Mouse (Mus musculus) CH12.LX (cell line): Measurements from ENCODE around the gene Snap91. TPM values are rescaled to one million over a fixed set of nuclear protein-coding genes. Genes with fewer than 3 reads are reported as not detected.

Experiments
- DNase-seq: peaks from one replicate; pipeline ENCODE4 v3.0.0-alpha.2; 2013; ENCODE audit errors: extremely low read depth
- H3K27ac ChIP-seq: 2 replicates; pipeline ENCODE4 v1.5.1; 2012; ENCODE audit warnings: low read depth, mild to moderate bottlenecking, control low read depth, moderate library complexity; ENCODE audit not compliant: insufficient read depth
- H3K27me3 ChIP-seq: replicated peaks from 2 replicates; pipeline ENCODE3; 2012; ENCODE audit warnings: inconsistent platforms
- H3K36me3 ChIP-seq, 2 experiments: replicated peaks in 1 of 2; 2 replicates each; pipeline versions ENCODE3 to v1.6.1; 2012; ENCODE audit warnings: inconsistent platforms in 1 of 2, low read length in 1 of 2, mild to moderate bottlenecking in 1 of 2, mixed read lengths in 1 of 2, moderate library complexity in 1 of 2; ENCODE audit not compliant: control insufficient read depth in 1 of 2, insufficient read depth in 1 of 2
- H3K4me1 ChIP-seq, 2 experiments: 2 replicates each; pipeline ENCODE4 v1.6.1; 2012; ENCODE audit warnings: inconsistent platforms in 1 of 2, moderate library complexity in 1 of 2; ENCODE audit not compliant: insufficient read depth in 2 of 2, control insufficient read depth in 1 of 2
- H3K4me2 ChIP-seq: 2 replicates; pipeline ENCODE4 v1.6.1; 2012; ENCODE audit warnings: low read depth, mild to moderate bottlenecking, control low read depth; ENCODE audit not compliant: poor library complexity, insufficient read depth, severe bottlenecking
- H3K4me3 ChIP-seq, 3 experiments: fragments of 150-350 bp in 1 of 3; sonication (generic) in 1 of 3; replicated peaks in 1 of 3; 2 replicates each; pipeline versions ENCODE3 to v1.5.1; 2011 to 2012; ENCODE audit warnings: low read depth in 2 of 3, low read length in 2 of 3, mild to moderate bottlenecking in 2 of 3, moderate library complexity in 2 of 3, control low read depth in 1 of 3, improper control_type of control experiment in 1 of 3, inconsistent platforms in 1 of 3, mixed read lengths in 1 of 3; ENCODE audit not compliant: poor library complexity in 1 of 3
- H3K79me2 ChIP-seq: replicated peaks from 2 replicates; pipeline ENCODE4 v1.6.1; 2012; ENCODE audit warnings: mild to moderate bottlenecking, moderate library complexity; ENCODE audit not compliant: control insufficient read depth, poor library complexity, insufficient read depth, severe bottlenecking; ENCODE audit errors: extremely low read depth
- H3K9ac ChIP-seq: 2 replicates; pipeline ENCODE4 v1.6.1; 2012; ENCODE audit warnings: low read depth, mild to moderate bottlenecking, control low read depth, moderate library complexity; ENCODE audit not compliant: insufficient read depth
- H3K9me3 ChIP-seq: replicated peaks from 2 replicates; pipeline ENCODE3; 2012; ENCODE audit warnings: low read length, inconsistent platforms, mixed read lengths
- CHD2 ChIP-seq: IDR thresholded peaks from 2 replicates; pipeline ENCODE4 v1.6.1; 2011; ENCODE audit warnings: low read length, improper control_type of control experiment
- CTCF ChIP-seq, 2 experiments: IDR thresholded peaks in 1 of 2; conservative IDR thresholded peaks in 1 of 2; 2 replicates each; pipeline ENCODE4 v1.5.1; 2011 to 2012; ENCODE audit warnings: low read depth in 2 of 2, low read length in 2 of 2, improper control_type of control experiment in 1 of 2, inconsistent platforms in 1 of 2, mild to moderate bottlenecking in 1 of 2, moderate library complexity in 1 of 2
- ELF1 ChIP-seq: IDR thresholded peaks from 2 replicates; pipeline ENCODE4 v1.6.1; 2014; ENCODE audit warnings: low read depth, mild to moderate bottlenecking, inconsistent platforms, low read length, improper control_type of control experiment
- JUN ChIP-seq: IDR thresholded peaks from 2 replicates; pipeline ENCODE4 v1.6.1; 2011; ENCODE audit warnings: low read depth, mild to moderate bottlenecking, low read length, improper control_type of control experiment, moderate library complexity; ENCODE audit not compliant: insufficient read depth
- KAT2A ChIP-seq: IDR thresholded peaks from 2 replicates; pipeline ENCODE4 v1.6.1; 2012; ENCODE audit warnings: low read length, improper control_type of control experiment, inconsistent platforms; ENCODE audit not compliant: insufficient replicate concordance
- MAX ChIP-seq: IDR thresholded peaks from 2 replicates; pipeline ENCODE4 v1.6.1; 2011; ENCODE audit warnings: low read length, improper control_type of control experiment
- MAZ ChIP-seq: IDR thresholded peaks from 2 replicates; pipeline ENCODE4 v1.6.1; 2012; ENCODE audit warnings: low read depth, mild to moderate bottlenecking, inconsistent platforms, low read length, improper control_type of control experiment, moderate library complexity
- MEF2A ChIP-seq: IDR thresholded peaks from 2 replicates; pipeline ENCODE4 v1.6.1; 2014; ENCODE audit warnings: low read depth, mild to moderate bottlenecking, inconsistent platforms, low read length, improper control_type of control experiment, borderline replicate concordance
- MXI1 ChIP-seq: IDR thresholded peaks from 2 replicates; pipeline ENCODE4 v1.6.1; 2011; ENCODE audit warnings: mild to moderate bottlenecking, low read depth, low read length, improper control_type of control experiment
- MYC ChIP-seq: IDR thresholded peaks from 2 replicates; pipeline ENCODE4 v1.6.1; 2011; ENCODE audit warnings: low read depth, mild to moderate bottlenecking, improper control_type of control experiment, low read length
- NRF1 ChIP-seq: IDR thresholded peaks from 2 replicates; pipeline ENCODE4 v1.6.1; 2014; ENCODE audit warnings: low read depth, mild to moderate bottlenecking, inconsistent platforms, low read length, improper control_type of control experiment, moderate library complexity
- PAX5 ChIP-seq: IDR thresholded peaks from 2 replicates; pipeline ENCODE4 v1.6.1; 2012; ENCODE audit warnings: low read length, inconsistent platforms, mixed read lengths
- POLR2AphosphoS2 ChIP-seq: IDR thresholded peaks from 2 replicates; pipeline ENCODE4 v1.6.1; 2011; ENCODE audit warnings: low read depth, low read length, improper control_type of control experiment
- SIN3A ChIP-seq: IDR thresholded peaks from 2 replicates; pipeline ENCODE4 v1.6.1; 2012; ENCODE audit warnings: low read length, improper control_type of control experiment, inconsistent platforms
- TBP ChIP-seq: conservative IDR thresholded peaks from 2 replicates; pipeline ENCODE4 v1.6.1; 2011; ENCODE audit warnings: low read depth, low read length, improper control_type of control experiment
- USF1 ChIP-seq: IDR thresholded peaks from 2 replicates; pipeline ENCODE4 v1.6.1; 2014; ENCODE audit warnings: low read depth, mild to moderate bottlenecking, inconsistent platforms, low read length, improper control_type of control experiment
- USF2 ChIP-seq: conservative IDR thresholded peaks from 2 replicates; pipeline ENCODE4 v1.6.1; 2011; ENCODE audit warnings: low read depth, low read length, improper control_type of control experiment
- ZC3H11A ChIP-seq: IDR thresholded peaks from 2 replicates; pipeline ENCODE4 v1.6.1; 2012; ENCODE audit warnings: low read depth, mild to moderate bottlenecking, inconsistent platforms, low read length, improper control_type of control experiment
- ZKSCAN1 ChIP-seq: IDR thresholded peaks from 2 replicates; pipeline ENCODE4 v1.6.1; 2012; ENCODE audit warnings: low read depth, inconsistent platforms, low read length, improper control_type of control experiment, borderline replicate concordance
- ZMIZ1 ChIP-seq: IDR thresholded peaks from 2 replicates; pipeline ENCODE4 v1.6.1; 2012; ENCODE audit warnings: low read depth, mild to moderate bottlenecking, inconsistent platforms, low read length, improper control_type of control experiment
- dilution Hi-C: fragments of 300-500 bp; cut with MboI; formaldehyde crosslinking; loops from 2 replicates; pipeline ENCODE4 v1.14.3; 2020; ENCODE audit warnings: low sequenced_read_pairs; ENCODE audit not compliant: extremely low pct_unique_long_range_greater_than_20kb, extremely low pct_ligation_motif_present
- in situ Hi-C: fragments of 300-500 bp; cut with MboI; formaldehyde crosslinking; loops from 3 replicates; pipeline ENCODE4 v1.14.3; 2019; ENCODE audit warnings: low sequenced_read_pairs, low pct_ligation_motif_present, low pct_unique_long_range_greater_than_20kb, mixed read lengths
- polyA plus RNA-seq: library from polyadenylated mRNA; unstranded; fragments of >175 nt; gene quantifications from 2 replicates; pipeline ENCODE4 v1.2.1, GENCODE M21; 2012; ENCODE audit warnings: low read depth; ENCODE audit not compliant: insufficient read length
- total RNA-seq, 2 experiments: library from RNA; depleted of rRNA; stranded (reverse); fragments of 300-350 nt in 1 of 2; fragments of >200 nt in 1 of 2; gene quantifications; 2 replicates each; pipeline ENCODE4 v1.2.3; 2012 to 2014

Snap91 gene
- total and polyA plus RNA-seq, 3 experiments: 0.12 to 0.41 (median 0.21) TPM

DNA sequence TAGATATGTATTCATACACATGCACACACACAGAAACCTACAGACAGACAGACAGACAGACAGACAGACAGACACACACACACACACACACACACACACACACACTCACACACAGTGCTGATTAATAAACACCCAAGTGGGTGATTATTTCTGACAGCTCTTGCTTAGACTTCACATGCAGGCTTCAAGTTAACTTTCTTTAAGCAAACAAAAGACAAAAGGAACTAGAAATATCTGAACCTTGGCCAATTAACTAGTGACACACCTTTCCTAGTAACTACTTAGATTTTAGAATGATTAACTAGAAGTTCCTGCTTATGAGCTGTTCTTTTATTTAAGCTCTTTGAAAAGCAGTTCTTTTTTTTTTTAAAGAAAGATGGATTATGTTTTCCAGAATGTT is 146.1 kb downstream of the Snap91 start:
- no peaks in the 10 kb centered on the region for H3K36me3 ChIP-seq
- H3K4me1 ChIP-seq: no peaks in the 10 kb centered on the region
- in situ Hi-C loops (loop anchor here (25.0 kb wide), 1 partner anchor 272 kb away; the partner anchor contains the start of genes Dop1a and Ube2cbp), dilution Hi-C loops (no loop called here)
- H3K4me3 ChIP-seq: no peak overlapping the region
- no peak overlapping the region for H3K27ac ChIP-seq
- H3K4me2 ChIP-seq: no peak overlapping the region
- TF ChIP-seq KAT2A: no peak
- TF ChIP-seq POLR2AphosphoS2: no peak
- DNase-seq: no peak
- H3K27me3 ChIP-seq: no peaks in the 10 kb centered on the region
- no peaks in the 10 kb centered on the region for H3K9me3 ChIP-seq
- no peaks in the 10 kb centered on the region for H3K79me2 ChIP-seq
- H3K9ac ChIP-seq: no peak overlapping the region

DNA sequence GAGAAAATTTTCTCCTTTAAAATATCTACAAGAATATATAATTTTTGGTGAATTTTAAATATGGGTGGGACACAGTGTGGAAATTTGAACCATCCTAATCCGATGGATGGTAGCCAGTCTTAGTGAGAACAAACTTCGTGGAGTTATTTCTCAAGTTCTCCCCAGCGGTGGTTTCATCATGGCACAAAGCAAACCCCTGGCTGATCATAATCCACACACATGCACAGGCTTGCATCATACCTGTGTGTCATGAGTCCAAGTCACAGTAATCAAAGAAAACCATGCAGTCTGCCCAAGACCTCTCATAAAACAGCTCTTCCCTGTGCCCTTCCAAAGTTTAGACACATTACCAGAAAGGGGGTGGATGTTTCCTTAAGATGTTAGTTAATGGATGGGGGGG is 150.6 kb downstream of the Snap91 start:
- Histone ChIP-seq H3K9me3 (no peaks in the 10 kb centered on the region), H3K4me3 (no peak overlapping the region), H3K4me2 (no peak overlapping the region), H3K4me1 (peaks cover 0 to 6% of the 10 kb centered on the region in 2 experiments; a peak in 2 of 4 replicates), H3K27ac (no peak overlapping the region)
- no peak for DNase-seq
- TF ChIP-seq CHD2: no peak
- TF ChIP-seq, all 38 proteins: peak for 0
- in situ Hi-C loops: loop anchor here (25.0 kb wide), 1 partner anchor 268 kb away; the partner anchor contains the start of genes Dop1a and Ube2cbp
- no peaks in the 10 kb centered on the region for H3K27me3 ChIP-seq
- no peak overlapping the region for H3K9ac ChIP-seq
- dilution Hi-C loops: no loop called here
- no peaks in the 10 kb centered on the region for H3K36me3 ChIP-seq
- H3K79me2 ChIP-seq: no peaks in the 10 kb centered on the region

DNA sequence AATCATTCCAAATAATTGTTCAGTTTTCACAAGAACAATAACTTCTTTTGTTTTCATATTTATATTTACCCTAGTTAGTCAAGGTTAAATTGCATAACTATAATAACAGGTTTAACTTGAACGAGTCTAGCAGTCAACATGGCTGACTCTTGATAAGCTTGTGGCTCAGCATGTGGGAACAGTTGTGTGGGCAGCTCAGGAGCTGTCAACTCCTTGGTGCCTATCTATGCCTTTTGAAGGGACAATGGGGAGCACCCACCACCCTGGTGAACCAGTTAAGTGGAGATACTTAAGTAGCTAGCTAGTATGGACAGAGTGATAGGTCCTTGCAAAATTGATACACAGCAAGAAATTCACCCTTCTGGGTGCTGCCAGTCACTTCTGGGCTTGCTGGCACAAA is 151.4 kb downstream of the Snap91 start:
- dilution Hi-C loops: no loop called here
- Histone ChIP-seq H3K36me3 (no peaks in the 10 kb centered on the region), H3K27ac (no peak overlapping the region), H3K27me3 (no peaks in the 10 kb centered on the region), H3K4me3 (no peak overlapping the region), H3K4me1 (peaks cover 0 to 6% of the 10 kb centered on the region in 2 experiments; a peak in 2 of 4 replicates), H3K79me2 (no peaks in the 10 kb centered on the region), H3K4me2 (no peak overlapping the region), H3K9ac (no peak overlapping the region), H3K9me3 (no peaks in the 10 kb centered on the region)
- TF ChIP-seq ZC3H11A (no peak), MYC (no peak), ZKSCAN1 (no peak), USF1 (no peak), SIN3A (no peak), ELF1 (no peak), PAX5 (no peak), NRF1 (no peak), ZMIZ1 (no peak), MAZ (no peak), CTCF (conservative IDR thresholded peaks at IDR 0.05 in 1 of 2, IDR thresholded peaks at IDR 0.05 in 1 of 2; ENCODE audit: low read depth in 2 of 2, low read length in 2 of 2) (no peak), MEF2A (no peak), TBP (no peak), JUN (no peak), USF2 (no peak), MXI1 (no peak), MAX (no peak)
- DNase-seq: no peak
- in situ Hi-C loops: loop anchor here (25.0 kb wide), 1 partner anchor 267 kb away; the partner anchor contains the start of genes Dop1a and Ube2cbp
